Mouse (Mus musculus): ENCODE results near the gene AL607142.1.

AL607142.1 gene

GRCm38 (mm10) chr4:120064696-120065095 lies at the start of gene AL607142.1:
AL607142.1 (plus strand) TSS chr4:120064996.
- H3K4me3 ChIP-seq (replicated peaks; ENCODE audit: low read length), result no peak within 1 kb of the TSS
- no peaks in the 10 kb centered on the region for H3K9me3 ChIP-seq (ENCODE audit: low read length)
- H3K36me3 ChIP-seq (ENCODE audit: insufficient read depth, low read length), result no peaks in the 10 kb centered on the region
- peaks cover 17% of the 10 kb centered on the region for H3K27me3 ChIP-seq (ENCODE audit: insufficient read depth, low read length)
- no peak for TF ChIP-seq POU5F1 (IDR thresholded peaks at IDR 0.05; ENCODE audit: borderline replicate concordance, low read length)
- TF ChIP-seq NANOG (IDR thresholded peaks at IDR 0.05; ENCODE audit: borderline replicate concordance, low read length), result no peak
- TF ChIP-seq CTCF (conservative IDR thresholded peaks at IDR 0.05; ENCODE audit: low read length), result no peak
- H3K4me1 ChIP-seq (replicated peaks; ENCODE audit: low read depth, low read length), result peaks cover 2% of the 10 kb centered on the region; the same call in 1 of the 2 replicates

- Histone ChIP-seq H3K36me3 (ENCODE audit: insufficient read depth, low read length) (no peaks in the 10 kb centered on the region), H3K4me1 (replicated peaks; ENCODE audit: low read depth, low read length) (no peaks in the 10 kb centered on the region), H3K27me3 (ENCODE audit: insufficient read depth, low read length) (peaks cover 23% of the 10 kb centered on the region), H3K4me3 (replicated peaks; ENCODE audit: low read length) (no peak overlapping the region), H3K9me3 (ENCODE audit: low read length) (no peaks in the 10 kb centered on the region)
- TF ChIP-seq POU5F1 (IDR thresholded peaks at IDR 0.05; ENCODE audit: borderline replicate concordance, low read length) (no peak), CTCF (conservative IDR thresholded peaks at IDR 0.05; ENCODE audit: low read length) (no peak)
Observed at GRCm38 (mm10) chr4:120018426-120018825, 46.4 kb upstream of the AL607142.1 start.

- H3K9me3 ChIP-seq (ENCODE audit: low read length), result no peaks in the 10 kb centered on the region
- peaks cover 33% of the 10 kb centered on the region for H3K27me3 ChIP-seq (ENCODE audit: insufficient read depth, low read length)
- H3K4me3 ChIP-seq (replicated peaks; ENCODE audit: low read length), result no peak overlapping the region
- TF ChIP-seq POU5F1 (IDR thresholded peaks at IDR 0.05; ENCODE audit: borderline replicate concordance, low read length) (no peak), NANOG (IDR thresholded peaks at IDR 0.05; ENCODE audit: borderline replicate concordance, low read length) (no peak), CTCF (conservative IDR thresholded peaks at IDR 0.05; ENCODE audit: low read length) (no peak)
- H3K36me3 ChIP-seq (ENCODE audit: insufficient read depth, low read length), result no peaks in the 10 kb centered on the region
- no peaks in the 10 kb centered on the region for H3K4me1 ChIP-seq (replicated peaks; ENCODE audit: low read depth, low read length)
Observed at GRCm38 (mm10) chr4:120022392-120022791, 42.4 kb upstream of the AL607142.1 start.

- Histone ChIP-seq H3K27me3 (ENCODE audit: insufficient read depth, low read length) (peaks cover 42% of the 10 kb centered on the region), H3K4me1 (replicated peaks; ENCODE audit: low read depth, low read length) (no peaks in the 10 kb centered on the region), H3K36me3 (ENCODE audit: insufficient read depth, low read length) (no peaks in the 10 kb centered on the region), H3K9me3 (ENCODE audit: low read length) (no peaks in the 10 kb centered on the region), H3K4me3 (replicated peaks; ENCODE audit: low read length) (no peak overlapping the region)
- no peak for TF ChIP-seq NANOG (IDR thresholded peaks at IDR 0.05; ENCODE audit: borderline replicate concordance, low read length)
- TF ChIP-seq CTCF (conservative IDR thresholded peaks at IDR 0.05; ENCODE audit: low read length), result no peak
- no peak for TF ChIP-seq POU5F1 (IDR thresholded peaks at IDR 0.05; ENCODE audit: borderline replicate concordance, low read length)
Observed at GRCm38 (mm10) chr4:120023221-120023840, 41.5 kb upstream of the AL607142.1 start.

- H3K27me3 ChIP-seq (ENCODE audit: insufficient read depth, low read length), result peaks cover 46% of the 10 kb centered on the region
- H3K4me3 ChIP-seq (replicated peaks; ENCODE audit: low read length), result no peak overlapping the region
- no peaks in the 10 kb centered on the region for H3K4me1 ChIP-seq (replicated peaks; ENCODE audit: low read depth, low read length)
- H3K36me3 ChIP-seq (ENCODE audit: insufficient read depth, low read length), result no peaks in the 10 kb centered on the region
- H3K9me3 ChIP-seq (ENCODE audit: low read length), result no peaks in the 10 kb centered on the region
- no peak for TF ChIP-seq CTCF (conservative IDR thresholded peaks at IDR 0.05; ENCODE audit: low read length)
- TF ChIP-seq POU5F1 (IDR thresholded peaks at IDR 0.05; ENCODE audit: borderline replicate concordance, low read length), result no peak
- TF ChIP-seq NANOG (IDR thresholded peaks at IDR 0.05; ENCODE audit: borderline replicate concordance, low read length), result no peak
Observed at GRCm38 (mm10) chr4:120024071-120024470, 40.7 kb upstream of the AL607142.1 start.

- H3K9me3 ChIP-seq (ENCODE audit: low read length), result no peaks in the 10 kb centered on the region
- no peak for TF ChIP-seq CTCF (conservative IDR thresholded peaks at IDR 0.05; ENCODE audit: low read length)
- no peak for TF ChIP-seq NANOG (IDR thresholded peaks at IDR 0.05; ENCODE audit: borderline replicate concordance, low read length)
- no peak for TF ChIP-seq POU5F1 (IDR thresholded peaks at IDR 0.05; ENCODE audit: borderline replicate concordance, low read length)
Observed at GRCm38 (mm10) chr4:120027671-120028070, 37.1 kb upstream of the AL607142.1 start.

GRCm38 (mm10) chr4:120029937-120030336 lies 34.9 kb upstream of the AL607142.1 start:
- TF ChIP-seq CTCF (conservative IDR thresholded peaks at IDR 0.05; ENCODE audit: low read length) (no peak), NANOG (IDR thresholded peaks at IDR 0.05; ENCODE audit: borderline replicate concordance, low read length) (no peak), POU5F1 (IDR thresholded peaks at IDR 0.05; ENCODE audit: borderline replicate concordance, low read length) (no peak)
- Histone ChIP-seq H3K27me3 (ENCODE audit: insufficient read depth, low read length) (peaks cover 72% of the 10 kb centered on the region), H3K9me3 (ENCODE audit: low read length) (no peaks in the 10 kb centered on the region), H3K36me3 (ENCODE audit: insufficient read depth, low read length) (no peaks in the 10 kb centered on the region), H3K4me1 (replicated peaks; ENCODE audit: low read depth, low read length) (peaks cover 11% of the 10 kb centered on the region), H3K4me3 (replicated peaks; ENCODE audit: low read length) (no peak overlapping the region)

More at GRCm38 (mm10) chr4:120027671-120028070, 37.1 kb upstream of the AL607142.1 start:
- Histone ChIP-seq H3K36me3 (ENCODE audit: insufficient read depth, low read length) (no peaks in the 10 kb centered on the region), H3K27me3 (ENCODE audit: insufficient read depth, low read length) (peaks cover 59% of the 10 kb centered on the region), H3K4me1 (replicated peaks; ENCODE audit: low read depth, low read length) (peaks cover 5% of the 10 kb centered on the region; the same call in 1 of the 2 replicates), H3K4me3 (replicated peaks; ENCODE audit: low read length) (no peak overlapping the region)

GRCm38 (mm10) chr4:120032320-120032983 lies 32.3 kb upstream of the AL607142.1 start:
- no peaks in the 10 kb centered on the region for H3K9me3 ChIP-seq (ENCODE audit: low read length)
- peaks cover 76% of the 10 kb centered on the region for H3K27me3 ChIP-seq (ENCODE audit: insufficient read depth, low read length)
- no peaks in the 10 kb centered on the region for H3K36me3 ChIP-seq (ENCODE audit: insufficient read depth, low read length)
- H3K4me3 ChIP-seq (replicated peaks; ENCODE audit: low read length), result peak overlapping the region; percentile 82
- H3K4me1 ChIP-seq (replicated peaks; ENCODE audit: low read depth, low read length), result peaks cover 18% of the 10 kb centered on the region
- TF ChIP-seq POU5F1 (IDR thresholded peaks at IDR 0.05; ENCODE audit: borderline replicate concordance, low read length) (no peak), NANOG (IDR thresholded peaks at IDR 0.05; ENCODE audit: borderline replicate concordance, low read length) (no peak), CTCF (conservative IDR thresholded peaks at IDR 0.05; ENCODE audit: low read length) (no peak)
